Mouse (Mus musculus): ENCODE measurements around the gene Klhl2. TPM values are rescaled to one million over a fixed set of nuclear protein-coding genes. Genes with fewer than 3 reads are reported as not detected.

Gene Klhl2
- polyA plus RNA-seq, 1 experiment = 0.04 TPM

DNA sequence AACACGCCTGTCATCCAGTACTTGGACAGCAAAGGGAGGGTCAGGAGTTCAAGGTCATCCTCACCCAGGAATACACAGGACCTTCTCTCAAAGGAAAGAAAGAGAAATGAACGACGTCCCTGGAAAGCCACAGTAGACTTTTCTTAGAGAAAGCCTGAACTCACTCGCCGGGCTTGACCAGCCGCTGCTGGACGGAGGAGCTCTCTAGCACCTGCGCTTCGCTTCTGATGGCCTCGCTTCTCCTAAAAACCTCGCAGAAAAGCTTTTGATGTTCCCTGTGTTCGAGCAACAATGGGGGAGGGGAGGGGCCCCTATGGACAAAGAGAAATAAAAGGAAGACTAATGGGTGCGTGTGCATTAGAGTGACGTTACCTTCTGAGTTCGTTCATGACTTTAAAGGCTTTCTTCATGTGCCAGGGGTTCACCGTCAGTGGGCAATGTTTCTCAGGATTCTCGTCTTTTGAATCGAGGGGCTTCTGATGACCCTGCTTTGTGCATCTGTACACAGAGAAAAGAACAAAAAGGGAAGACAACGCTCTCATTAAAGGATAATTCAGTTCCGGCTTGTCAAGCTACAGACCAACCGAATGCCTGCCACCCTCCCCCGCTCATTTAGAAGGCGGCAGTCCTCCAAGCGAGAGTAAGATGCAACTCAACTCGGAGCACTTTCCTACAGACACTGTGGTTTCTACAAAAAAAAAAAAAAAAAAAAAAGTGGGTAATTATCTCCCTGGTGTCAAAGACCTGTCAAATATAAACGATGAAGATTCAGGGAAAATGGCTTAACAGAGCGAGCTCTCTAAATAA is 15.5 kb downstream of the Klhl2 start:
- no peak for TF ChIP-seq GATA1 (IDR thresholded peaks at IDR 0.05; ENCODE audit: low read length)
- no peak for TF ChIP-seq TAL1 (IDR thresholded peaks at IDR 0.05; ENCODE audit: low read length)
- H3K36me3 ChIP-seq (ENCODE audit: control insufficient read depth) = no peaks in the 10 kb centered on the region; the same call in 1 of the 2 replicates
- H3K4me3 ChIP-seq (replicated peaks) = no peak overlapping the region

DNA sequence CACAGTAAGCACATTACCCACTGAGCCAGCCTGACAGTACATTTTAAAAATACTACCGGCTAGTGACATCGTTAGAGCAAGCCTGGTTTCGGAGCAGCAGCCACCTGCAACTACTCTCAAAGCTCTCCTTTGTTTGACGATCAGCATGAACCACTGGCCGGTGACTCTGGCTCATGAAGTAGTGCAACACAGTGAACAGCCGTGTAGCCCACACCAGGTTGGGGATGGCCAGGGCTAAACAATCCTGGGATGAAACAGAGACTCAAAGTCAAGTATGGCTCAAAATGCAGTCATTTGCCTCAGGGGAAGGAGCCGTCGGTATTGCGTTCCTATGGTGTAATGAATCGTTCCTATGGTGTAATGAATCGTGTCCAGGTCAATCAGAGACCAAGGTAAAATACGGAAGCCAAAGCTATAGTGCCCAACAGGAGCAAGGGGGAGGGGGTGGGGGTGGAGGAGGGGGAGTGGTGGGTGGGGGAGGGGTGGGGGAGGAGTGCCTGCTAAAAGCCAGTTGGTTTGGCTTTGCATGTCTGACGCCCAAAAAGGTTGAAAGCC is 17.2 kb downstream of the Klhl2 start:
- H3K4me3 ChIP-seq (replicated peaks) = no peak overlapping the region
- H3K36me3 ChIP-seq (ENCODE audit: control insufficient read depth) = no peaks in the 10 kb centered on the region; the same call in 1 of the 2 replicates
- H3K4me1 ChIP-seq (ENCODE audit: control insufficient read depth) = no peaks in the 10 kb centered on the region
- no peaks in the 10 kb centered on the region for H3K9me3 ChIP-seq (ENCODE audit: control insufficient read depth, low read length)
- TF ChIP-seq GATA1 (IDR thresholded peaks at IDR 0.05; ENCODE audit: low read length) (no peak), TAL1 (IDR thresholded peaks at IDR 0.05; ENCODE audit: low read length) (no peak)
- H3K27me3 ChIP-seq (ENCODE audit: control insufficient read depth) = no peaks in the 10 kb centered on the region

More for the DNA sequence above, 15.5 kb downstream of the Klhl2 start:
- no peaks in the 10 kb centered on the region for H3K27me3 ChIP-seq (ENCODE audit: control insufficient read depth)
- H3K4me1 ChIP-seq (ENCODE audit: control insufficient read depth) = no peaks in the 10 kb centered on the region
- H3K9me3 ChIP-seq (ENCODE audit: control insufficient read depth, low read length) = no peaks in the 10 kb centered on the region

- H3K4me1 ChIP-seq (ENCODE audit: control insufficient read depth) = no peaks in the 10 kb centered on the region
- H3K9me3 ChIP-seq (ENCODE audit: control insufficient read depth, low read length) = no peaks in the 10 kb centered on the region
- H3K36me3 ChIP-seq (ENCODE audit: control insufficient read depth) = peaks cover 2% of the 10 kb centered on the region
These were observed 18.2 kb downstream of the Klhl2 start for GRCm38 (mm10) chr8:64831656-64832055.

DNA sequence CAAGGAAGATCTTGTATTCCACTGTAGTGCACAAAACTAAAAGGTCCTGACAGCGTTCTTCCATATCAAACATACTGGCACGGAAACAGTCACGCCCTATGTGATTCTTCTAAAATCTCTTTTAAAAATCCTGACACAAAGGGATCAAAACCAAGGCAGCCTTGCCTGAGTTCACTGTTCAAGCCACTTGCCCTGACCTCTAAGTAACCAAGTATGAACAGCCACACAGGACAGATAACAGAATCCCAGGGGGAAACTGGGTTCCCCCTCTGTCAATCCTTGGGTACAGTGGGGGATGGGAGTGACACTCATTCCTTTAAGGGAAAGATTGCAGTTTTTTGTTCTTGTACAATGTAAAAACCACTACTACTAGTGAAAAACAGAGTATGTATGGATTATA is 19.9 kb downstream of the Klhl2 start:
- H3K36me3 ChIP-seq (ENCODE audit: control insufficient read depth) = peaks cover 2% of the 10 kb centered on the region
- H3K27me3 ChIP-seq (ENCODE audit: control insufficient read depth) = no peaks in the 10 kb centered on the region
- H3K4me1 ChIP-seq (ENCODE audit: control insufficient read depth) = no peaks in the 10 kb centered on the region
- TF ChIP-seq GATA1 (IDR thresholded peaks at IDR 0.05; ENCODE audit: low read length) = no peak
- no peak for TF ChIP-seq TAL1 (IDR thresholded peaks at IDR 0.05; ENCODE audit: low read length)
- H3K9me3 ChIP-seq (ENCODE audit: control insufficient read depth, low read length) = no peaks in the 10 kb centered on the region
- H3K4me3 ChIP-seq (replicated peaks) = no peak overlapping the region

More at GRCm38 (mm10) chr8:64831656-64832055, 18.2 kb downstream of the Klhl2 start:
- TF ChIP-seq GATA1 (IDR thresholded peaks at IDR 0.05; ENCODE audit: low read length) = no peak
- Histone ChIP-seq H3K4me3 (replicated peaks) (no peak overlapping the region), H3K27me3 (ENCODE audit: control insufficient read depth) (no peaks in the 10 kb centered on the region)

DNA sequence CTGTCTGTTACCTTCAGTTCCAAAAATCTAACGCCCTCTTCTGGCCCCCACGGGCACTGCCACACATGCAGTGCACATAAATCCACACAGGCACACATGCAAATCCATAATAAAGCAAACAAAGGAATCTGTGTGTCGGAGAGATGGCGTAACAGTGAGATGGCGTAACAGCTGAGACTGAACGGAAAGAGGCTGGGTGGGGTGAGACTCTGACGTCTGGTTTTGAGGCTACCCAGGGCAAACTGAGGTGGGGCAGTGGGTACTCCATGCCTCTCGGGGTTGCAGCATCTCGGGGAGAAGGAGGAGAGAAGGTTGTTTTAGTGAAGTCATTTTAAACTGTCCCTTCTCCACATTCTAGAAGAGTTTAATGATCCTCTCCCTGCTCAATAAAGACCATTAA is 20.4 kb downstream of the Klhl2 start:
- Histone ChIP-seq H3K4me3 (replicated peaks) (no peak overlapping the region), H3K9me3 (ENCODE audit: control insufficient read depth, low read length) (no peaks in the 10 kb centered on the region), H3K36me3 (ENCODE audit: control insufficient read depth) (peaks cover 2% of the 10 kb centered on the region), H3K4me1 (ENCODE audit: control insufficient read depth) (no peaks in the 10 kb centered on the region), H3K27me3 (ENCODE audit: control insufficient read depth) (no peaks in the 10 kb centered on the region)
- TF ChIP-seq GATA1 (IDR thresholded peaks at IDR 0.05; ENCODE audit: low read length) (no peak), TAL1 (IDR thresholded peaks at IDR 0.05; ENCODE audit: low read length) (no peak)

GRCm38 (mm10) chr8:64828466-64828865 is 21.4 kb downstream of the Klhl2 start:
- Histone ChIP-seq H3K27me3 (ENCODE audit: control insufficient read depth) (no peaks in the 10 kb centered on the region), H3K4me1 (ENCODE audit: control insufficient read depth) (no peaks in the 10 kb centered on the region), H3K36me3 (ENCODE audit: control insufficient read depth) (peaks cover 2% of the 10 kb centered on the region), H3K4me3 (replicated peaks) (no peak overlapping the region), H3K9me3 (ENCODE audit: control insufficient read depth, low read length) (no peaks in the 10 kb centered on the region)
- no peak for TF ChIP-seq TAL1 (IDR thresholded peaks at IDR 0.05; ENCODE audit: low read length)
- TF ChIP-seq GATA1 (IDR thresholded peaks at IDR 0.05; ENCODE audit: low read length) = no peak

DNA sequence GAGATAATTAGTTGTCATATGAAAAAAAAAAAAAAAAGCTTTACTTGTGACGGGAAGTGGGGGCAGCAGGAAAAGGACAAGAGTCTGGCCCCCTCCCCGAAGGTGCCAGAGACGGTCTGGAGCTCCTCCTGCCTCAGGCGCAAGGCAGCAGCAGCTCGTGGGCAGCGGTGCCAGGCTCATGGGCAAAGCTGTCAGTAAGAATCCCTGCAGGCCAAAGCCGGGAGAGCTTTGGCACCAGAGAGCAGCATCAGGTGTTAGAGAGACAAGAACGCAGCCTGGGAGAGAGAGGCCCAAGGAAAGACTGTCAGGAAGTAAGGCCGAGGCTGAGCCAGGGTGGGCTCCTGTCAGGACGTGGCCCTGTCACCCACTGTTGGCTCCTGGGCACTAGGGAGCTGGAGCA is 22.5 kb downstream of the Klhl2 start:
- Histone ChIP-seq H3K27me3 (ENCODE audit: control insufficient read depth) (no peaks in the 10 kb centered on the region), H3K4me1 (ENCODE audit: control insufficient read depth) (no peaks in the 10 kb centered on the region), H3K9me3 (ENCODE audit: control insufficient read depth, low read length) (no peaks in the 10 kb centered on the region), H3K4me3 (replicated peaks) (no peak overlapping the region), H3K36me3 (ENCODE audit: control insufficient read depth) (peaks cover 5% of the 10 kb centered on the region)
- TF ChIP-seq GATA1 (IDR thresholded peaks at IDR 0.05; ENCODE audit: low read length) = no peak
- TF ChIP-seq TAL1 (IDR thresholded peaks at IDR 0.05; ENCODE audit: low read length) = no peak

DNA sequence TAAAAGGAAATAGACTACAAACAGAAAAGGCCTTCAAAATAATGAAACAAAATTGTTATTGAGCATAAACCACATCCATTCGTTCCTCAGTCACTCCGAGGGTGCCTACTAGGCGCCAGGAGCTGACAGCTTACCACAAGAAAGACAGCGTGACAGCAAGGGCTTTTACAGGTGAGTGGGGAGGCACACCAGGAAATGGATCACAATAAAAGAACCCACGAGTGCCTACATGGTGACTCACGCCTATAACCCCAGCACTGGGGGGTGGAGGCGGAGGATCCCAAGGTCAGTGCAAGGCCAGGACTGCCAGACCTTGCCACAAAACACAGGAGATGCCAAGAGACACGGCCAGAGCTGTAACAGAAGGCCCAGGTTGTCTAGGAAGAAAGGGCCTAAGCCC is 23.4 kb downstream of the Klhl2 start:
- Histone ChIP-seq H3K9me3 (ENCODE audit: control insufficient read depth, low read length) (no peaks in the 10 kb centered on the region), H3K36me3 (ENCODE audit: control insufficient read depth) (peaks cover 5% of the 10 kb centered on the region), H3K4me1 (ENCODE audit: control insufficient read depth) (no peaks in the 10 kb centered on the region), H3K27me3 (ENCODE audit: control insufficient read depth) (no peaks in the 10 kb centered on the region), H3K4me3 (replicated peaks) (no peak overlapping the region)
- TF ChIP-seq TAL1 (IDR thresholded peaks at IDR 0.05; ENCODE audit: low read length) = no peak

DNA sequence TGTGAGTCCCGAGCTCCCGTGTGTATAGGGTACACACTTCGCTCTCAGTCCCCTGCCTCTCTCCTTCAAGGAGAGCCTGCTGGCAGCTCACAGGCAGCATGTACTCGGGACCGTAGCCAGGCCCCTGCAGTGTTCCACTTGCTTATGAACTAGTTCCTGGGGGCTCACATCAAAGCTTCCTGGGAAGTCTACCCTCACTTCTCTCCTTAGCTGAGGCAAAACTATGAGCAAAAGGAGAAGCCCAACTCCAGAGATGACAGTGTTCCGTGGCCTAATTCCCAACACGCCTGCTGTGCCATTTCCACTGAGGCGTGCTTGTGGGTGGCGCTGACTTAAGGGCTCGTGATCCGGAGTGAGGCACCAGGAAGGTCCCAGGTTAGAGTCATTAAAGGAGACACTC is 25.9 kb downstream of the Klhl2 start:
- Histone ChIP-seq H3K9me3 (ENCODE audit: control insufficient read depth, low read length) (no peaks in the 10 kb centered on the region), H3K36me3 (ENCODE audit: control insufficient read depth) (peaks cover 5% of the 10 kb centered on the region), H3K4me3 (replicated peaks) (no peak overlapping the region), H3K4me1 (ENCODE audit: control insufficient read depth) (no peaks in the 10 kb centered on the region), H3K27me3 (ENCODE audit: control insufficient read depth) (no peaks in the 10 kb centered on the region)
- TF ChIP-seq GATA1 (IDR thresholded peaks at IDR 0.05; ENCODE audit: low read length) (no peak), TAL1 (IDR thresholded peaks at IDR 0.05; ENCODE audit: low read length) (no peak)

Measured in erythroblast, embryonic 14.5 days (primary cell).